Mouse (Mus musculus): ENCODE measurements around the gene Cdsn. TPM values are rescaled to one million over a fixed set of nuclear protein-coding genes. Genes with fewer than 3 reads are reported as not detected.
A peak's percentile ranks its signal among the peaks of the same experiment; 100 is the strongest.

The Cdsn gene
- polyA plus RNA-seq, 1 experiment from 2014 or later = 12.5 TPM

DNA sequence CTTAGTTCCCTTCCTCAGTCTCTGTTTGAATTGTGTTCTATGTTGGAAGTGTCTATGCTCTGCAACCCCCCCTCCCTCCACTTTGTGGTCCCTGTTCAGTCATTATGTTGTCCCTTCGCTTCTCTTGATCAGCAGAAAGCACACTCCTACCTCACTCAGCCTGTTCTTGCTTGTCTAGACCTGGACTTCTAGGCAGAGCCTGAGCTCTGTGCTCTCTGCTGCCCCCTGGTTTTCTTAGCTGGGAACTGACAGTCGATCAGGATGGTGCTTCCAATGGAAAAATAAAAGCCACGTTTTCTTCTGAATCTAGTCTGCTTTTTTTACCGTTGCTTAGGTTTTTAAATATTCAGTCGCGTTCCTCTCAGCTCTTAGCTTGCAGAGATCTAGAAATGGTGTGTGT lies 17.6 kb upstream of the Cdsn start:
- ATAC-seq (ENCODE audit: insufficient number of reproducible peaks, low FRiP score, low TSS enrichment, low read depth) = peak; percentile 51; the same call in 1 of the 2 replicates
- 6% methylated on average over 6 of the region's 6 CpGs for WGBS

DNA sequence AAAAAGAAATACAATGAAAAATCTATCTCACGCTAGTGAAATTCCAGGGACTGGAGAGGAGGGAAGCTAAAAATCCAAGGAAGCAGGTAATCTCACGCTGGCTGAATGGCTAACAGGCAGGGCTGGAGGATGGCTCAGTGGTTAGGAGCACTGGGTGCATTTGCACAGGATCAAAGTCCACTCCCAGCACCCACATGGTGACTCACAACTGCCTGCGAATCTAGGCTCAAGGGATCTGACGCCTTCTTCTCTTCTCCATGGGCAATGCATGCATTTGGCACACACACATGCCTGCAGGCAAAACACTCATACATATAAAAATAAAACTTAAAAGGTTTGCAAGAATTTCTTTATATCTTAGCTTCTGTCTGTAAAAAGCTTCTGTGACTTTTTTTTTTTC lies 14.5 kb upstream of the Cdsn start:
- Histone ChIP-seq H3K9me3 (replicated peaks) (no peaks in the 10 kb centered on the region), H3K27ac (replicated peaks) (no peak overlapping the region), H3K36me3 (no peaks in the 10 kb centered on the region), H3K4me1 (peaks cover 5% of the 10 kb centered on the region; the same call in 1 of the 2 replicates), H3K4me2 (replicated peaks) (no peak overlapping the region), H3K4me3 (replicated peaks) (no peak overlapping the region), H3K27me3 (no peaks in the 10 kb centered on the region), H3K9ac (no peak overlapping the region)
- 68% methylated on average over 4 of the region's 4 CpGs for WGBS
- ATAC-seq (ENCODE audit: insufficient number of reproducible peaks, low FRiP score, low TSS enrichment, low read depth) = no peak

More for the DNA sequence above, 17.6 kb upstream of the Cdsn start:
- peaks cover 5% of the 10 kb centered on the region; the same call in 1 of the 2 replicates for H3K4me1 ChIP-seq
- peaks cover 15% of the 10 kb centered on the region for H3K36me3 ChIP-seq
- 0 out of 2 replicates have a peak overlapping the region, but pooled peaks have one; percentile 1 for H3K4me2 ChIP-seq (replicated peaks)
- H3K27ac ChIP-seq (replicated peaks) = 0 out of 2 replicates have a peak overlapping the region, but pooled peaks have one; percentile 18
- no peaks in the 10 kb centered on the region for H3K27me3 ChIP-seq
- H3K4me3 ChIP-seq (replicated peaks) = no peak overlapping the region
- no peak overlapping the region for H3K9ac ChIP-seq
- H3K9me3 ChIP-seq (replicated peaks) = no peaks in the 10 kb centered on the region

- 63% methylated on average over 1 of the region's 1 CpGs for WGBS
- ATAC-seq (ENCODE audit: insufficient number of reproducible peaks, low FRiP score, low TSS enrichment, low read depth) = no peak
Observed at GRCm38 (mm10) chr17:35538476-35538875, 13.5 kb upstream of the Cdsn start.

DNA sequence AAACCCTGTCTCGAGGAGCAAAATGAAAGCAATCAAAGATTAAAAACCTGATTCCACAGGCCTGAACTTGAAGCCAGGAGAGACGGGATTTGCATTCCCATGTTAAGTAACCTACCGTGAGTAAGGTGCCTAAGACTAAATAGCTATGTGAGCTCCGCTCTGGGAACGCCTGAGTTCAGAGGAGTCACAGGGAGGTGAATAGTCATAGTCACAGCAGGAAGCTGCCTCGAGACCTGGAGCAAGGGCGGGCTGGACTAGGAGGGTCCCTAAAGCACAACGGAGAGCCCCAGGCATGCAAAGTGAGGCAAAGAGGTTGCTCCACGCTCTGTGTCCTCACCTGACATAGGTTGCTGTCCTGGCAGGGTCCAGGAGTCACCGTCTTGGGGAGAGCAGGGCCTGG lies 12.4 kb upstream of the Cdsn start:
- Histone ChIP-seq H3K36me3 (no peaks in the 10 kb centered on the region), H3K9ac (no peak overlapping the region), H3K4me1 (peaks cover 8% of the 10 kb centered on the region; the same call in 1 of the 2 replicates), H3K27ac (replicated peaks) (no peak overlapping the region), H3K4me2 (replicated peaks) (no peak overlapping the region), H3K27me3 (no peaks in the 10 kb centered on the region), H3K9me3 (replicated peaks) (no peaks in the 10 kb centered on the region), H3K4me3 (replicated peaks) (no peak overlapping the region)
- ATAC-seq (ENCODE audit: insufficient number of reproducible peaks, low FRiP score, low TSS enrichment, low read depth) = no peak
- 51% methylated on average over 10 of the region's 10 CpGs for WGBS

More at GRCm38 (mm10) chr17:35538476-35538875, 13.5 kb upstream of the Cdsn start:
- Histone ChIP-seq H3K27me3 (no peaks in the 10 kb centered on the region), H3K9me3 (replicated peaks) (no peaks in the 10 kb centered on the region), H3K4me2 (replicated peaks) (no peak overlapping the region), H3K27ac (replicated peaks) (no peak overlapping the region), H3K4me1 (peaks cover 7% of the 10 kb centered on the region; the same call in 1 of the 2 replicates), H3K36me3 (no peaks in the 10 kb centered on the region), H3K4me3 (replicated peaks) (no peak overlapping the region), H3K9ac (no peak overlapping the region)

GRCm38 (mm10) chr17:35542761-35543411 lies 9.0 kb upstream of the Cdsn start:
- H3K9me3 ChIP-seq (replicated peaks) = no peaks in the 10 kb centered on the region
- no peaks in the 10 kb centered on the region for H3K36me3 ChIP-seq
- no peak overlapping the region for H3K9ac ChIP-seq
- H3K27me3 ChIP-seq = no peaks in the 10 kb centered on the region
- no peak overlapping the region for H3K27ac ChIP-seq (replicated peaks)
- 74% methylated on average over 15 of the region's 15 CpGs for whole genome bisulfite sequencing
- H3K4me2 ChIP-seq (replicated peaks) = no peak overlapping the region
- no peak for ATAC-seq (ENCODE audit: insufficient number of reproducible peaks, low FRiP score, low TSS enrichment, low read depth)
- H3K4me1 ChIP-seq = peaks cover 15% of the 10 kb centered on the region; the same call in 1 of the 2 replicates
- no peak overlapping the region for H3K4me3 ChIP-seq (replicated peaks)

DNA sequence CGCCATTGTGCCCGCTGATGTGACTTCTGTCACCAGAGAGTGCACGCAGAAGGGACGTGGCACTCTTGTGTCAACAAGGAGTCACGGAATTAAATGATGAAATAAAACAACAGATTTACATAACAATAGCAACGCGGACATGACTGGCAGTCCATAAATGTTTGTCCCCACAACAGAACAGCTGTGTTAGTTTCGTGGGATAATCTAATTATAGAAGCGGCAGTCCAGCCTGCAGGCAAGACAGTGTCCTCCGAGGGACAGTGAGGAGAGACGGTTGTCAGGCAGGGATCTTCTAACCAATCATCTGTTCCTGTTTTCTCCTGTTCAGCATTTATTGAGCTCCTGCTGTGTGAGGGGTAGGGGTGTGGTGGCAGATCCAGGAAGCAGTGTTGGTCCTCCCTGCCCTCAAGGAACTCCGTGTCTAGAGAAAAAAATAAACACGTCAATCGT lies 8.5 kb upstream of the Cdsn start:
- no peak overlapping the region for H3K9ac ChIP-seq
- H3K4me3 ChIP-seq (replicated peaks) = no peak overlapping the region
- 31% methylated on average over 14 of the region's 14 CpGs for WGBS
- no peak for ATAC-seq (ENCODE audit: insufficient number of reproducible peaks, low FRiP score, low TSS enrichment, low read depth)
- H3K9me3 ChIP-seq (replicated peaks) = no peaks in the 10 kb centered on the region
- H3K27ac ChIP-seq (replicated peaks) = no peak overlapping the region
- peaks cover 15% of the 10 kb centered on the region; the same call in 1 of the 2 replicates for H3K4me1 ChIP-seq
- H3K36me3 ChIP-seq = no peaks in the 10 kb centered on the region
- H3K27me3 ChIP-seq = no peaks in the 10 kb centered on the region
- H3K4me2 ChIP-seq (replicated peaks) = 0 out of 2 replicates have a peak overlapping the region, but pooled peaks have one; percentile 8

- no peak for ATAC-seq (ENCODE audit: insufficient number of reproducible peaks, low FRiP score, low TSS enrichment, low read depth)
- Histone ChIP-seq H3K4me3 (replicated peaks) (no peak overlapping the region), H3K4me1 (peaks cover 19% of the 10 kb centered on the region; the same call in 1 of the 2 replicates), H3K9me3 (replicated peaks) (no peaks in the 10 kb centered on the region), H3K9ac (no peak overlapping the region), H3K4me2 (replicated peaks) (no peak overlapping the region), H3K27ac (replicated peaks) (no peak overlapping the region), H3K36me3 (no peaks in the 10 kb centered on the region), H3K27me3 (no peaks in the 10 kb centered on the region)
- 74% methylated on average over 6 of the region's 6 CpGs for WGBS
Observed at GRCm38 (mm10) chr17:35544001-35544400, 7.9 kb upstream of the Cdsn start.

DNA sequence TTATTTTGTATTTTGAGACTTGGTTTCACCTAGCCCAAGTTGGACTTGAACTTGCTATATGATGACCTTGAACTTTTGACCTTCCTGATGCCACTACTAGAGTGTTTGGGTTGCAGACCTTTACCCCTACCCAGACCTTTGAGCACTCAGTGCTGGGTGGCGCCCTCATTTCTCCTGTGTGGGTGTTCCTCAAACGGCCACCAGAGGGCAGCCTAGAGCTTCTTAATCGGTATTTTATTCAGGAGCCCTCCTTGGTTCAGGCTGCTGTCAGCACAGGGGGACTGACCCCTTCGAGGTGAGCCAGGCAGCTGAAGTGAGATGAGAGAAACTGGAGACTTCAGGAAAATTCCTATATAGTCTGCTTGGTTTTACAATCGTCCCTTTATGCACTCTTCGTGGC lies 7.2 kb upstream of the Cdsn start:
- Histone ChIP-seq H3K27ac (replicated peaks) (no peak overlapping the region), H3K4me1 (peaks cover 25% of the 10 kb centered on the region), H3K4me2 (replicated peaks) (no peak overlapping the region), H3K4me3 (replicated peaks) (no peak overlapping the region), H3K9me3 (replicated peaks) (no peaks in the 10 kb centered on the region), H3K27me3 (no peaks in the 10 kb centered on the region), H3K9ac (no peak overlapping the region), H3K36me3 (no peaks in the 10 kb centered on the region)
- ATAC-seq (ENCODE audit: insufficient number of reproducible peaks, low FRiP score, low TSS enrichment, low read depth) = no peak
- WGBS = 30% methylated on average over 6 of the region's 6 CpGs

GRCm38 (mm10) chr17:35547465-35547864 lies 4.5 kb upstream of the Cdsn start:
- H3K9me3 ChIP-seq (replicated peaks) = no peaks in the 10 kb centered on the region
- no peak overlapping the region for H3K4me3 ChIP-seq (replicated peaks)
- no peak overlapping the region for H3K4me2 ChIP-seq (replicated peaks)
- no peak overlapping the region for H3K9ac ChIP-seq
- no peak overlapping the region for H3K27ac ChIP-seq (replicated peaks)
- 61% methylated on average over 2 of the region's 2 CpGs for WGBS
- no peaks in the 10 kb centered on the region for H3K27me3 ChIP-seq
- no peak for ATAC-seq (ENCODE audit: insufficient number of reproducible peaks, low FRiP score, low TSS enrichment, low read depth)
- H3K4me1 ChIP-seq = peaks cover 41% of the 10 kb centered on the region
- H3K36me3 ChIP-seq = no peaks in the 10 kb centered on the region

GRCm38 (mm10) chr17:35548636-35549035 lies 3.3 kb upstream of the Cdsn start:
- no peak for ATAC-seq (ENCODE audit: insufficient number of reproducible peaks, low FRiP score, low TSS enrichment, low read depth)
- H3K9me3 ChIP-seq (replicated peaks) = no peaks in the 10 kb centered on the region
- WGBS = 27% methylated on average over 5 of the region's 5 CpGs
- peaks cover 38% of the 10 kb centered on the region for H3K4me1 ChIP-seq
- no peaks in the 10 kb centered on the region for H3K27me3 ChIP-seq
- H3K9ac ChIP-seq = no peak overlapping the region
- H3K4me3 ChIP-seq (replicated peaks) = no peak overlapping the region
- H3K27ac ChIP-seq (replicated peaks) = peak overlapping the region; percentile 58
- no peak overlapping the region for H3K4me2 ChIP-seq (replicated peaks)
- H3K36me3 ChIP-seq = no peaks in the 10 kb centered on the region

DNA sequence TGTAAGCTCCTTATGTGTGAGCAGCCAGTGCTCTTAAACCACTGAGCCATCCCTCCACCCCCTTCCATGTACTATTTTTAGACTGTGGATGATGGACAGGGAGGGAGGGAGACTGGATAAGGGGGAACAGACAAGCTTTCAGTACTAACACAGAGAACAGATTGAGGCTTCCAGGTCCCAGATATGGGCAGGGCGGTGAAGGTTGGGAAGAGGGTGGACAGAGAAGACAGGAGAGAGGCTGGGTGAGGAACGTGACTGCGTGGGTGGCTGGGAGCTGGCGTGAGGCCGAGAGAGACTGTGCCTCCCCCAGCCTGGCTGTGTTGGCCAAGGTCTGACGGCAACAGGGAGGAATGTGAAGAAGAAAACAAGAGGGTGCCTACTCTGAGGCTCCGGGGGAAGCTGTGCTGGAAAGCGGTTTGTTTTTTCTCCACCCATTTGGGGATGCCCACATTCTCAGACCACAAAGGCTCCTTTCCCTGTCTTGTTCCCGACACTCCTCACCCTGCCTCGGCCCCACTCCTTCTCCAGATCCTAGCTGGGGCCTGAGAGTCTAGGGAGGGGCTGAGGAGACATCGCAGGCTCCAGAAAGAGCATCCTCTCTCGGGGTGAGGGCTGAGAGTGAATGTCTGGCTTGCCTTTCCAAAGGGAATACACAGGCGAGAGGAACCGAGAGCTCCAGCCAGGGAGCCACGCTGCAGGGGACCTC lies 2.3 kb upstream of the Cdsn start:
- peak; percentile 87 for ATAC-seq (ENCODE audit: insufficient number of reproducible peaks, low FRiP score, low TSS enrichment, low read depth)
- WGBS = 20% methylated on average over 15 of the region's 15 CpGs
- H3K27me3 ChIP-seq = no peaks in the 10 kb centered on the region
- H3K9me3 ChIP-seq (replicated peaks) = no peaks in the 10 kb centered on the region
- H3K9ac ChIP-seq = no peak overlapping the region
- 0 out of 2 replicates have a peak overlapping the region, but pooled peaks have one; percentile 8 for H3K4me3 ChIP-seq (replicated peaks)
- H3K36me3 ChIP-seq = no peaks in the 10 kb centered on the region
- peak overlapping the region; percentile 91 for H3K27ac ChIP-seq (replicated peaks)
- peak overlapping the region; percentile 35 for H3K4me2 ChIP-seq (replicated peaks)
- peaks cover 33% of the 10 kb centered on the region for H3K4me1 ChIP-seq

All from embryonic facial prominence, embryonic 15.5 days (tissue).